Mouse (Mus musculus) liver, embryonic 12.5 days (tissue): ENCODE data around the gene Myl7. TPM values are rescaled to one million over a fixed set of nuclear protein-coding genes. Genes with fewer than 3 reads are reported as not detected.

ENCODE experiments used
- ATAC-seq: fragments of 200-750 bp; cut with Nextera tagmentation; 2 replicates; pipeline ENCODE4 v1.8.0; 2017; ENCODE audit warnings: moderate number of reproducible peaks, mild to moderate bottlenecking, moderate library complexity
- H3K27ac ChIP-seq: fragments of 300-500 bp; sonication (generic); 2 replicates; pipeline ENCODE4 v1.5.1; 2016; ENCODE audit warnings: mild to moderate bottlenecking
- H3K27me3 ChIP-seq: fragments of 300-500 bp; sonication (generic); replicated peaks from 2 replicates; pipeline ENCODE4 v1.6.1; 2016; ENCODE audit warnings: mild to moderate bottlenecking, moderate library complexity
- H3K36me3 ChIP-seq: fragments of 300-500 bp; sonication (generic); 2 replicates; pipeline ENCODE4 v1.6.1; 2016; ENCODE audit warnings: mild to moderate bottlenecking, moderate library complexity
- H3K4me1 ChIP-seq: fragments of 300-500 bp; sonication (generic); 2 replicates; pipeline ENCODE4 v1.6.1; 2016
- H3K4me2 ChIP-seq: fragments of 300-500 bp; sonication (generic); 2 replicates; pipeline ENCODE4 v1.6.1; 2016; ENCODE audit warnings: mild to moderate bottlenecking, moderate library complexity
- H3K4me3 ChIP-seq: fragments of 300-500 bp; sonication (generic); 2 replicates; pipeline ENCODE4 v1.5.1; 2016; ENCODE audit warnings: mild to moderate bottlenecking, moderate library complexity
- H3K9ac ChIP-seq: fragments of 300-500 bp; sonication (generic); 2 replicates; pipeline ENCODE4 v1.6.1; 2016; ENCODE audit warnings: mild to moderate bottlenecking, moderate library complexity
- H3K9me3 ChIP-seq: fragments of 300-500 bp; sonication (generic); replicated peaks from 2 replicates; pipeline ENCODE4 v1.6.1; 2016; ENCODE audit warnings: mild to moderate bottlenecking, moderate library complexity
- WGBS: fragments of 180-500 bp; shearing (Covaris S2); methylation state at CpG from one replicate; pipeline ENCODE4 v1.1.7; 2016; ENCODE audit not compliant: insufficient replicate concordance; 5-methylcytosine and 5-hydroxymethylcytosine counted together
- polyA plus RNA-seq: library from polyadenylated mRNA; unstranded; fragments of >200 nt; fragmentation: Nextera tagmentation; extraction: Ambion mirVana; gene quantifications from 2 replicates; pipeline ENCODE4 v1.2.1, GENCODE M21; 2016

Gene Myl7
- polyA plus RNA-seq, 1 experiment from 2014 or later: 22.5 TPM

DNA sequence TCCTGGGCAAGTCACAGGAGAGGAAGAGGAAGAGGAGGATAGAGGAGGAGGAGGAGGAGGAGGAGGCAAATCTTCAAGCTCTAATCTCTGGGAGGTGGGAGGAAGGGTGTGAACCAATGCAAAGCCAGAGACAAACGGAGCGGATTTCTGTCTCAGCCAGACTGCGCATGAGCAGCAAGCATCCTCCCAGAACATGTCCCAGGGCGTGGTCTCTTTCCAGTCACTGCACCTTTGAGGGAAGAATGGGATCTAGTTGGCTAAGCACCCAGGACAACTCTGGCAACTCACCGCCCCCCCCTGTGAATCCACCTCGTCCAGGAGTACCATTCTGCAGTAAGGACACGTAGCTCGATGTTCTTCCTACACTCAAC lies 17.6 kb upstream of the Myl7 start:
- no peaks in the 10 kb centered on the region for H3K36me3 ChIP-seq
- no peak overlapping the region for H3K4me2 ChIP-seq
- H3K4me1 ChIP-seq: peaks cover 9% of the 10 kb centered on the region
- H3K4me3 ChIP-seq: no peak overlapping the region
- ATAC-seq: no peak
- H3K27ac ChIP-seq: no peak overlapping the region
- peaks cover 19% of the 10 kb centered on the region; the same call in 1 of the 2 replicates for H3K27me3 ChIP-seq
- WGBS: 67% methylated on average over 8 of the region's 8 CpGs
- no peak overlapping the region for H3K9ac ChIP-seq
- H3K9me3 ChIP-seq: no peaks in the 10 kb centered on the region

DNA sequence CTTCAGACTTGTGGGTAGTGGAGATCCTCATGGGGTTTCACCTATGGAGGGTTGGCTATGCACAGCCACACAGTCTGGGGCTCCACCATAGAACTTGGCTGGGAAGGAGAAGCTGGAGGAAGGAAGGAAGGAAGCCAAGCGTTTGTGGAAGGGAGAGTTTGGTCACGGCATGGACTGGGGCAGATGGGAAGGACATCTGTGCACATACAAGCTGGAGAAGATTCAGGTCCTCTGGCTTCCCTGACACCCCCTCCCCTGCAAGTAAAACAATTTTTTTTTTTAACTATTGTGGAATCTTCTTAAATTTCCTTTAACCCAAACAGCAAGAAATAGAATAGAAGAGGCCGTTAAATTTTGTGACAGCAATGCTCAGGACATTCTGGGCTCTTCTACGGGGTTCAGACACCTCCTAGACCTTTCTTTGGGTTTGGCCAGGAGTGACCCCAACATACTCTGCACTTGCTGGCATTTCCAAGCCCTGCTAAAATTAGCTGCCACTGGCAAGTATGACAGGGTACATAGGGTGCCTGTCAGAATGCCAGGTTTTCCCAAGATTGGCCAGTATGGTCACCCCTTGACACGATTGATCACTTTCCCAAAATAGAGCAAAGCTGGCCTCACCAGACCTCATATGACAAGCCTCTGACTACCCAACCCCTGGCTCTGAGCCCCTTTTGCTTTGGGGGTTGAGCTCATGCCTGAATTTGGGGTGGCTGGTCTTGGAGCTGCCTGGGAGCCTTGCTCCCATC lies 17.0 kb upstream of the Myl7 start:
- peaks cover 17% of the 10 kb centered on the region; the same call in 1 of the 2 replicates for H3K27me3 ChIP-seq
- H3K9ac ChIP-seq: no peak overlapping the region
- H3K4me1 ChIP-seq: peaks cover 9% of the 10 kb centered on the region
- 42% methylated on average over 5 of the region's 5 CpGs for WGBS
- H3K36me3 ChIP-seq: no peaks in the 10 kb centered on the region
- H3K27ac ChIP-seq: no peak overlapping the region
- no peak overlapping the region for H3K4me2 ChIP-seq
- no peak for ATAC-seq
- H3K4me3 ChIP-seq: no peak overlapping the region
- H3K9me3 ChIP-seq: no peaks in the 10 kb centered on the region

GRCm38 (mm10) chr11:5914940-5915339 lies 16.4 kb upstream of the Myl7 start:
- no peak for ATAC-seq
- no peaks in the 10 kb centered on the region for H3K9me3 ChIP-seq

DNA sequence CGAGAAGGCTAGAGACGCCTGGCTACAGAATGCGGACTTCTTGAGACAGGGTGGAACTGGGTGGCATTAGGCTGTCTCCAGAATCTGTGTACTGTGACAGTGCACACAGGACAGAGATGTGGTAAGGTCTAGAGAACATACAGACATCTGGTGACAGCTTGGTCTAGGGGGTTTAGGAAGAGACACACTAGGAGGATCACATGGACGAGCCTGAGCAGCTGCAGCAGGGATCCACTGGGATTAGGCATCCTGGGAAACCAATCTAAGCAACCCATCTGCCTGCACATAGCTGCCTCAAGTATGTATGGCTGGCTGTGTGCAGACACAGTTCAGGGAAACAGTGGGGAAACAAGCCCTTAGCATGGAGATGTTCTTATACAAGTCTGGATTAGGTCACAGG lies 15.4 kb upstream of the Myl7 start:
- Histone ChIP-seq H3K27me3 (peaks cover 17% of the 10 kb centered on the region; the same call in 1 of the 2 replicates), H3K4me1 (no peaks in the 10 kb centered on the region), H3K4me3 (no peak overlapping the region), H3K27ac (no peak overlapping the region), H3K36me3 (no peaks in the 10 kb centered on the region), H3K9ac (no peak overlapping the region), H3K9me3 (no peaks in the 10 kb centered on the region), H3K4me2 (no peak overlapping the region)
- 62% methylated on average over 4 of the region's 4 CpGs for WGBS
- ATAC-seq: no peak

More at GRCm38 (mm10) chr11:5914940-5915339, 16.4 kb upstream of the Myl7 start:
- H3K36me3 ChIP-seq: no peaks in the 10 kb centered on the region
- no peak overlapping the region for H3K9ac ChIP-seq
- no peak overlapping the region for H3K4me2 ChIP-seq
- no peak overlapping the region for H3K27ac ChIP-seq
- H3K4me3 ChIP-seq: no peak overlapping the region
- WGBS: 36% methylated on average over 5 of the region's 5 CpGs
- peaks cover 2% of the 10 kb centered on the region; the same call in 1 of the 2 replicates for H3K4me1 ChIP-seq
- peaks cover 17% of the 10 kb centered on the region; the same call in 1 of the 2 replicates for H3K27me3 ChIP-seq

DNA sequence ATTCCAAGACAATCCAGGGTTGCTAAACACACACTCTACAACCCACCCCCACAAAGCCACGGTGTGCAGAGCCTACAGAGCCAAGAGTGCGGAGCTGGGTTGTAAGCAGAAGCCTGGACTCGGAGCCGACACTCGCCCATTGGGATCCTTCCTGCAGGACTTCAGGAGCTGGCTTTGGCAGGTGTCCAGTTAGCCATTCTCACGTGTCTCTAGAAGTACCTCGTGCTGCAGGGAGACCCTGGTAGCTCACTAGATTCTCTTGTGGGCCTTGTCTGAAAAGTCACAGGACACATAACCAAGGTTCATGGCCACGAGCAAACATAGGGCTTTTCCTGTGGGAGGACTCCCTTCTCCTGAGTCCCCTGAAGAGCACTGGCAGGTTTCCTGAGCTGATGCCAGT lies 14.7 kb upstream of the Myl7 start:
- no peaks in the 10 kb centered on the region for H3K36me3 ChIP-seq
- no peaks in the 10 kb centered on the region for H3K9me3 ChIP-seq
- ATAC-seq: no peak
- no peak overlapping the region for H3K27ac ChIP-seq
- no peak overlapping the region for H3K9ac ChIP-seq
- no peak overlapping the region for H3K4me2 ChIP-seq
- no peaks in the 10 kb centered on the region for H3K4me1 ChIP-seq
- H3K4me3 ChIP-seq: no peak overlapping the region
- peaks cover 17% of the 10 kb centered on the region; the same call in 1 of the 2 replicates for H3K27me3 ChIP-seq
- 61% methylated on average over 8 of the region's 8 CpGs for WGBS

DNA sequence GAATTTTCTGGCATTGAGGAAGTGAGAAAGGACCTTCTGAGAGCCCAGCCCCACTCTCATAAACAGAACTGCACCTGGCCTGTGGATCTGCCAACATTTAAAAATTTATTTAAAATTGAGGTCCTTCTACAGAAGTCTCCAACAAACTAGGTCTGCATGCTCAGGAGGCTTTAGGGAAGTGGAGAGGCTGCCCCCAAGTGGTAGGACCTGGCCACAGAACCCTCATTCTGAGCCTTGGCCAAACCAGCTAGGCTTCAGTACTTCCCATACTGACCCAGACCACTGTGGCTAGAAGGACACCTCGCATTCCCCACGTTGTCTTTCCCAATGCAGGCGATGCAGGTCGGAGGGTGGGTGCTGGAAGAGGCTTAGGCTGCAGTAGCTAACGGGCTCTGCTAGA lies 14.1 kb upstream of the Myl7 start:
- 0 out of 2 replicates have a peak, but pooled peaks have one; percentile 16 for ATAC-seq
- Histone ChIP-seq H3K9me3 (no peaks in the 10 kb centered on the region), H3K4me3 (no peak overlapping the region), H3K27me3 (peaks cover 17% of the 10 kb centered on the region; the same call in 1 of the 2 replicates), H3K36me3 (no peaks in the 10 kb centered on the region), H3K4me1 (no peaks in the 10 kb centered on the region), H3K27ac (no peak overlapping the region), H3K4me2 (no peak overlapping the region), H3K9ac (no peak overlapping the region)
- 17% methylated on average over 5 of the region's 5 CpGs for WGBS

GRCm38 (mm10) chr11:5908642-5909041 lies 10.1 kb upstream of the Myl7 start:
- no peak for ATAC-seq
- no peak overlapping the region for H3K27ac ChIP-seq
- peaks cover 15% of the 10 kb centered on the region for H3K27me3 ChIP-seq
- no peak overlapping the region for H3K4me3 ChIP-seq
- no peak overlapping the region for H3K9ac ChIP-seq
- no peaks in the 10 kb centered on the region for H3K4me1 ChIP-seq
- no peaks in the 10 kb centered on the region for H3K36me3 ChIP-seq
- no peak overlapping the region for H3K4me2 ChIP-seq
- 61% methylated on average over 4 of the region's 4 CpGs for whole genome bisulfite sequencing
- H3K9me3 ChIP-seq: no peaks in the 10 kb centered on the region

GRCm38 (mm10) chr11:5907096-5907495 lies 8.5 kb upstream of the Myl7 start:
- peaks cover 5% of the 10 kb centered on the region; the same call in 1 of the 2 replicates for H3K4me1 ChIP-seq
- 60% methylated on average over 5 of the region's 5 CpGs for WGBS
- H3K36me3 ChIP-seq: no peaks in the 10 kb centered on the region
- no peak overlapping the region for H3K4me2 ChIP-seq
- H3K9me3 ChIP-seq: no peaks in the 10 kb centered on the region
- no peak overlapping the region for H3K27ac ChIP-seq
- no peak overlapping the region for H3K4me3 ChIP-seq
- ATAC-seq: no peak
- no peak overlapping the region for H3K9ac ChIP-seq
- H3K27me3 ChIP-seq: peaks cover 24% of the 10 kb centered on the region

DNA sequence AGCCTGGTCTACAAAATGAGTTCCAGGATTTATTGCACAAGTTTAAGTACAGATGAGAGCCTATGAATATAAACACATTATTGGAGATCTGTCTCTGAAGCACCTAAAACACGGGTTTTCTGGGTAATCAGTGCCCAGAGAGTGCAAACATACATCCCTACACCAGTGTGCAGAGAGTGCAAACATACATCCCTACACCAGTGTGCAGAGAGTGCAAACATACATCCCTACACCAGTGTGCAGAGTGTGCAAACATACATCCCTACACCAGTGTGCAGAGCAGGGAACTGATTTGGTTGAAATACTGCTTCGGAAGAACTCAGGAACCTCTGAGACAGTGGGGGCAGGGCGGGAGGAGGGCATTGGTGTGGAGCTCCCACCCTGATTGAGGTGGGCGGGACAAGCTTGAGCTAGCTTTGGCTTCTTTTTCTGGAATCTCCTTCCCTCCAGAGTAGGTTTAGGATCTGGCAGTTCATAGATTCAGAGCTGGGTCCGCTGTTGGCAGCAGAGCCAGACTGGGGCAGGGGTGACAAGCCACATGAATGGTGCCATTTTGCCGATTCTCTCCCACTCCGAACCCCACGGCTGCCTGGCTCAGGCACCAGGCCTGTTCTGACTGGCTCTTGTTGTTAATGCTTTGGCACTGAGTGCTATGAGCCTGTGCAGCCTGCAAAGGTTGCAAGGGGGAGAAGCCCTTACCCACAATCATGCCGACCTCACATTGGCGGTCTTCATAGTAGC lies 7.4 kb upstream of the Myl7 start:
- no peaks in the 10 kb centered on the region for H3K36me3 ChIP-seq
- H3K4me1 ChIP-seq: peaks cover 11% of the 10 kb centered on the region; the same call in 1 of the 2 replicates
- no peaks in the 10 kb centered on the region for H3K9me3 ChIP-seq
- H3K4me3 ChIP-seq: no peak overlapping the region
- H3K27ac ChIP-seq: no peak overlapping the region
- ATAC-seq: no peak
- no peak overlapping the region for H3K9ac ChIP-seq
- H3K4me2 ChIP-seq: no peak overlapping the region
- WGBS: 76% methylated on average over 10 of the region's 10 CpGs
- peaks cover 36% of the 10 kb centered on the region for H3K27me3 ChIP-seq

DNA sequence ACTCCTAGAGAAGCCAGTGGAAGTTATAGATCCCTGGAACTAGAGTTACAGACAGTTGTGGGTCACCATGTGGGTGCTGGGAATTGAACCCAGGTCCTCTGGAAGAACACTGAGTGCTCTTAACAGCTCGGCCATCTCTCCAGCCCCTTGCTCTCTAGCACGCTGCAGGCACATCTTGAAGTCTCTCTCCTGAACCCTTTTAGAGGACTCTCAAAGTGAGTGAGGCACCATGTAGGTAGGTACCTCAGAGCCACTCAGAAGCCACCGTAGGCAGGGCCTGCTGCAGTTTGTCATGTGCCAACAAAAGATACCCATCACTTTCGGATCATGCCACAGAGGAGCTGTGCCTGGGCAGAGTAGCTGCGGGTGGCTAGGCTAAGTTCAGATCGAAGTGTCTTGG lies 6.3 kb upstream of the Myl7 start:
- ATAC-seq: no peak
- WGBS: 75% methylated on average over 6 of the region's 6 CpGs
- H3K36me3 ChIP-seq: no peaks in the 10 kb centered on the region
- no peak overlapping the region for H3K27ac ChIP-seq
- H3K4me2 ChIP-seq: no peak overlapping the region
- no peak overlapping the region for H3K4me3 ChIP-seq
- no peaks in the 10 kb centered on the region for H3K9me3 ChIP-seq
- peaks cover 47% of the 10 kb centered on the region for H3K27me3 ChIP-seq
- peaks cover 11% of the 10 kb centered on the region; the same call in 1 of the 2 replicates for H3K4me1 ChIP-seq
- H3K9ac ChIP-seq: no peak overlapping the region

DNA sequence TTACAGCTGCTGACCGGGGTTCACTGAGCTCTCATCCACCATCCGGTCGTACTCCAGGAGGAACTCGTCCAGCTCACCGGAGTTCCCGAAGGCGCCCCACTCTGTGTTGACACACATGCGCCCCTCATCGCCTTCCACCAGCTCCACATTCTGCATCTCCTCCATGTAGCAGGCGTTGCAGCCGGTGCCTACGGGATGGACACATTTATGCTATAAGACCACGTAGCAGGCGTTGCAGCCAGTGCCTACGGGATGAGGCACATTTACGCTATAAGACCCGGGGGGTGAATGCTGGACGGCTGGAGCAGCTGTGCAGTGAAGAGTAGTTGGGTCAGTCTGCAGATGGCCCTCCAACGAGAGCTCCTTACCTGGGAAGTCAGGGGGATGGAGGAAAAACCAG lies 5.8 kb upstream of the Myl7 start:
- Histone ChIP-seq H3K9me3 (no peaks in the 10 kb centered on the region), H3K27me3 (peaks cover 52% of the 10 kb centered on the region), H3K36me3 (no peaks in the 10 kb centered on the region), H3K4me2 (no peak overlapping the region), H3K4me3 (no peak overlapping the region), H3K4me1 (peaks cover 11% of the 10 kb centered on the region; the same call in 1 of the 2 replicates), H3K27ac (no peak overlapping the region), H3K9ac (no peak overlapping the region)
- no peak for ATAC-seq
- 83% methylated on average over 19 of the region's 19 CpGs for WGBS

GRCm38 (mm10) chr11:5903844-5904243 lies 5.3 kb upstream of the Myl7 start:
- Histone ChIP-seq H3K27me3 (peaks cover 57% of the 10 kb centered on the region), H3K4me2 (no peak overlapping the region), H3K9me3 (no peaks in the 10 kb centered on the region), H3K36me3 (no peaks in the 10 kb centered on the region), H3K4me1 (peaks cover 13% of the 10 kb centered on the region), H3K9ac (no peak overlapping the region), H3K4me3 (no peak overlapping the region), H3K27ac (no peak overlapping the region)
- WGBS: 42% methylated on average over 2 of the region's 2 CpGs
- ATAC-seq: no peak
